Mouse (Mus musculus): ENCODE results near the gene Gk5. TPM values are rescaled to one million over a fixed set of nuclear protein-coding genes. Genes with fewer than 3 reads are reported as not detected.

Gene Gk5
- total RNA-seq, 2 experiments from 2014 or later = 4.1 to 5.1 TPM

GRCm38 (mm10) chr9:96219114-96219669 is 100.0 kb downstream of the Gk5 start:
- DNase-seq (ENCODE audit: extremely low spot score in 1 of 2, low spot score in 1 of 2) = no peak

DNA sequence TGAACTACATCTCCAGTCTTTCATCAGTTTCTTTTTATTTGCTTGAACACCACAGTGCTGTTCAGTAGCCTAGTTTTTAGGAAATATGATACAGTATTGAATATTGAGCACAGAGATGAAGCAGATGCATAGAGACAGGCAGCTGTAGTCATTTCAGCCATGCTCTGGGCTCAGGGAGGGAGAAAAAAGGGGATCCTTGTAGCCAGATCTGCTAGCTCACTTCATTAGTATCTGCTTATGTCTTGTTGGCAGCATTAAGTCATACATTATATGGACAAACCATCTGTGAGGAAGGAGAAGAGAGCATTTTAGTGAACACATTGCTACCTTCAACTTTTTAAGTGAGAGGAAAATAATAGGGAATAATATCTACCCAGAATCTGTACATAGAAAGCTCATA is 101.3 kb downstream of the Gk5 start:
- DNase-seq (ENCODE audit: extremely low spot score in 1 of 2, low spot score in 1 of 2) = no peak

- DNase-seq (ENCODE audit: extremely low spot score in 1 of 2, low spot score in 1 of 2) = no peak
These were observed 104.1 kb downstream of the Gk5 start for GRCm38 (mm10) chr9:96223302-96223701.

DNA sequence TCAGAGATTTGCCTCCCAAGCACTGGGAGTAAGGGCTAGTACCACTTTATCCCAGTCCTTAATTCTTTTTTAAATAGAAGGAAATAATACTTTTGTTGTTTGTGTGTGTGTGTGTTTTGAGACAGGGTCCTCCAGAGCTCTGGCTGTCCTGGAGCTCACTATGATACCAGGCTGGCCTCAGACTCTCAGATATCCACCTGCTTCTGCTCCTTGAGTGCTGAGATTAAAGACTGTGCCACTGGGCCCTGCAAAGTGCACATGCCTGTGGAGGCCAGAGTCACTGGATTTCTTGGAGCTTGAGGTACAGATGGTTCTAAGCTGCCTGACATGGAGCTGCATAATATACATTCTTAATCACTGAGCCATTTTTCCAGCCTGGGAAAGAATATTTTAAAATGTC is 109.1 kb downstream of the Gk5 start:
- no peak for DNase-seq (ENCODE audit: extremely low spot score in 1 of 2, low spot score in 1 of 2)

DNA sequence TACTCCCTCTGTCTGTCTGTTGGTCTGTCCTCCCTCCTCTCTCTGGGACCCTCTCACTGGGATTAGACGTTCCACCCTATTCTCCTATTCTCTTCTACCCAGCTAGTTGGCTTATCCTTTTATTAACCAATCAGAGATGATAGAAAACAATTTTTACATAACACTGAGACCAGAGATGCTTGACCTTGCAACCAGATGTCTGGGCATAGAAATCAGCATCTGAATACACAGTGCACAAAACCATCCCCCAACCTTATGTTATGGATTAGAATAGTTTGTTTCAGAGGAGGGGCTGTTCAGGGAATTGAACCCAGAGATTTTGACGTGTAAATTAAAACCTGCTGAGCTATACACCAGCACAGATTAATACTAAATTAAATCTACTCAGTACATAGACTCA is 111.1 kb downstream of the Gk5 start:
- DNase-seq (ENCODE audit: extremely low spot score in 1 of 2, low spot score in 1 of 2) = no peak

Other genes starting within 250 kb of the Gk5 start
- gene Xrn1, start 164.6 kb upstream of the Gk5 start, total RNA-seq (2021) = 10 to 100 TPM; 24.0 to 28.5 TPM
- 10 to 100 TPM; 32.1 to 41.6 TPM for gene Tfdp2, start 76.9 kb downstream of the Gk5 start, total RNA-seq (2021)
- gene Atp1b3, start 245.1 kb downstream of the Gk5 start, total RNA-seq (2021) = 10 to 100 TPM; 74.7 to 80.9 TPM